Mouse (Mus musculus): ENCODE data around the gene Mypop.

Mypop gene

DNA sequence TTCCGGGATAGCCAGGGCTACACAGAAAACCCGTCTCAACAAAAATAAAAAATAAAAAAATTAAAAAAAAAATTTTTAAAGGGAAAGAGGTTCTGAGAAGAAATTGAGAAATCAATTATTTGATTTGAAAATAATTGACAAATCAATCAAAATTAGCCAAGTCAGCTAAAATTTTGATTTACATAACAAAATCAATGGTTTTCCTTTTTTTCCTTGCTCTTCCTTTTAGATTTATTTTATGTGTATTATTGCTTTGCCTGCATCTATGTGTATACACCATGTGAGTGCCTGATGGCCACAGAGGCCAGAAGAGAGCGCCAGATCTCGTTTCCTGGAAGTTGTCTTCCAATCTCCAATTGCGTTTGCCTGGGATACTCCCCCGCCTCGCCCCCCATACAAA, 26.9 kb downstream of the Mypop start:
- in situ Hi-C loops (cut with MseI, MboI): no loop called here

DNA sequence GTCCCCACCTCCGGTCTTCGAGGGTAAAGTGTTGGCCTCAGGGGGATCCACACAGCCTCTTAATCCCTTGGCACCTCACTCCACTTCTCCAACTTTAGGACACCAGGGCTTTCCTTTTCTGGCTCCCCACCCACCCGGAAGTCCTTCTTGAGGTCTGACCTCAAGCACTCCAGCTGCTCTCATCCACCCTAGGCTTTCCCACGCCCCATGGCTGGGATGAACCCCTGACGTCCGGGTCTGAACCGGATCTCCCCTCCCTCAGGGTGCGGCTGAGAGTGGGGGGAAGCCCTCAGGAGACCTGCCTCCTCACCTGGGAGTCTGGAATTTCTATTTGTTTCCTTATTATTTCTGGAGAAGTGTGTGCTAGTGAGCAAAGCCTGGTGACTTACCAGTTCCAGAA, 30.0 kb downstream of the Mypop start:
- in situ Hi-C loops (cut with MseI, MboI): no loop called here

DNA sequence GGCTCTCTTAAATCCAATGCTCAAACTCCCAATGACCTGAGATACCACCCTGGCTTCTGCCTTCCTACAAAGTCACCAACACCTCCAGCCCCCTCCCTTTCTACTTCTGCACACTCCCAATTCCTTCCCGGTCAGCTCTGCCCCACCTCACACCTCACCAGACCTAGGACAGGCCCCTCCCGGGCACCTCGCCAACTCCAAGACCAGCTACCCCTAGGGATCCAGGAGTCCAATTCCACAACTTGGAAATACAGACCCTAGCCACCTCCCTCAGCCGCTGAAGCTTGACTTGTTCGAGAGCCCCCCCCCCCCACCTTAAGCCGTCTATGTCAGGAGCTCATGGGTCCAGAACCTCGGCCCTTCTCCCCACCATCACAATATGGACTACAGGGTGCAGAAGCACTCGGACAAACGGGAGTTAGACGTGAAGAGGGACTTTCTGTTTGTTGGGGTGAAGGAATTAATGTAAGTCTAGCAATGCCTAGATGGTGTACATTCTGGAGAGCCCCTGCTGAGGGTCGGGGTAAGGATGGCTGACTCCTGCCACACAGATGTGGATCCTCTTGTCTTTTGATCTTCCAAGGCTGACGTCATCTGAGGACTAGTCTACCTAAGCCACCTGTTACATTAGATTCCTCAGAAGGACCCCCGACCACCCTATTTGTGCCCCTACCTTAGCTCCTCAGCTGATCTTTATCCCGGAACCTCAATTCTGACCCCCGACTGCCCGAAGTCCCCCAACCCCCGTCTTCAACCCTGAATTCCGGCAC, 31.3 kb downstream of the Mypop start:
- in situ Hi-C loops (cut with MseI, MboI): no loop called here

DNA sequence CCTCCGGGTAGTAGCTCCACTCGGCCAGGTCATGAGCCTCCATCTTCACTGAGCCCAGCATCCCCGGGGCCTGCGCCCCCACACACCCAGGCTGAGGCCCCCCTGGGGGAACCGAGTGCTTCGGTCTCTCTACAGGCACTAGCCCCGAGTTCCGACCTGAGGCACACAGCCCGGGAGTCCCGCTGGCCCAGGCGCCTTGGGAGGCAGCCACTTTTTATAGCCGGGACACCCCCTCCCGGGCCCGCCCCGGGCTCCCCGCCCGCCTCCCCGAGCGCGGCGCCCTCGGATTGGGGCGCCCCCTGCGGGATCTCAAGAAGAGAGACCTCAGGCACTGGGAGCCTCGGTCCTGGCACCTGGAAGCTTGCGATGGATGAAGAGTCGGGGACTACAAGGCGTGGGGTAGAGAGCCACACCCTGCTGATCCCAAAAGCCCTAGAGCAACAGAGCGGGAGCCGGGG, 32.3 kb downstream of the Mypop start, which contains the start of gene Foxa3:
Foxa3 (minus strand) TSS at position 182 of the 458 bp plus-strand sequence.
- in situ Hi-C loops (cut with MseI, MboI): no loop called here

DNA sequence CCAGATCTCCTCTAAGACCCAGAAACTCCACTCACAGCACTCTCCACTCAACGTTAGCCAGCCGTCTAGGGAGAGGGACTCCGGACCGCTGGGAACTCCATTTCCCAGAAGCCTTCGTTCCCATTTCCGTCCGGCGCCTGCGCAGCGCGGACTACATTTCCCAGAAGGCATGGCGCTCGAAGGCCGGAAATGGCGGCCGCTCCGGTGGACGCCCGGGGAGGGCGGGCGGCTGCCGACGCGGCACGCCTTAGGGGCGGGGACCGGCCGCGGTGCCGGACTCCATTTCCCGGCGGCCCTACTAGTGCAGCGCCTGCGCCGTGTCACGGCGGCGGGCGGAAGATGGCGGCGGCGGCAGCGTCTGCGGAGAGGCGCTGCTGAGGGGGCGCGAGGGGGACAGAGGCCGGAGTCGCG, 33.1 kb downstream of the Mypop start, which contains the start of gene Sympk:
Sympk (plus strand) TSS at position 282 of the 411 bp plus-strand sequence.
- in situ Hi-C loops (cut with MseI, MboI): no loop called here

DNA sequence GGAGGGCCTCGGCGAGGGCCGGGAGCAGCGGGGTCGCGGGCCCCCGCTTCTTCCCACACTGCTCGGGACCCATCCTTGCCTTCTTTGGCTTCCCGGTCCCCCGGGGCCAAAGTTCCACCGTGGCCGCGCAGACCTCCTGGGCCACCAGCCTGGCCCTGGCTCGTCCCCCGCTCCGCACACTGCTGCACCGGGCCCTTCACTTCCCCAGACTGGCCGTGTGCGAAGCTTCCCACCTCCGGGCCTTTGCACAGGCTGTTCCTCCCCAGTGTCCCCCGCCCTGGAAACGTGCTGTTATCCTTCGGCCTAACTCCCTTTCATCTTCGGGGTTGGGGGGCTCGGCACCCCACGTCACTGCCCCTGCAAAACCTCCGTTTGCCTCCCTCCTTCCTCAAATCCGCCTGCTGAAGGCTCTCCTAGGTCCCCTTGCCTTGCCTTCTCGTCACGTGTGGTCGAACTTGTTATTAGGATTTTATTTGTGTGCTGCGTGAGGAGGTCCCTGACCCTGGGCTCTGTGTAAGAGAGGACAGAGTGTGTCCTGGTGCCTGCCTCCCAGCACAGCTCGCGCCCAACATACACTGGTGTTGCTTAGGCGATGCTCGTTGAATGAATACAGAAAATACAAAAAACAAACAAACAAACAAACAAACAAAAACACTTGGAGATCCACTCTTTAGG, 33.7 kb downstream of the Mypop start:
- in situ Hi-C loops (cut with MseI, MboI): no loop called here

DNA sequence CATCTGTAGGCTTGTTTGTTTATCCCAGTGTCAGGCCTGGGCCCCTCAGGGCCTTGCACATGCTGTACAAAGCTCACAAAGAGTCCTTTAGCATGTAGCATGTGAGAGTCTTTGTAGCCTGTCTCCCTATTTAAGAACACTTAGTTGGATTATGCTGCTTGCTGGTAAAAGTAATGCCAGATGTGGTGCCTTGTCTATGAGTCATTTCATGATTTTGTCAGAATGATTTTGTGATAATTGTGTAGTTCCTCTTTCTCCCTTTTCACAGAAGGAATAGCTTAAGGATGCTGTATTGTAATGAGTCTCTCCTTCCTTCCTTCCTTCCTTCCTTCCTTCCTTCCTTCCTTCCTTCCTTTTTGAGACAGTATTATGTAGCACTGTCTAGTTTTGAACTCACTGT, 37.0 kb downstream of the Mypop start:
- in situ Hi-C loops (cut with MseI, MboI): no loop called here

DNA sequence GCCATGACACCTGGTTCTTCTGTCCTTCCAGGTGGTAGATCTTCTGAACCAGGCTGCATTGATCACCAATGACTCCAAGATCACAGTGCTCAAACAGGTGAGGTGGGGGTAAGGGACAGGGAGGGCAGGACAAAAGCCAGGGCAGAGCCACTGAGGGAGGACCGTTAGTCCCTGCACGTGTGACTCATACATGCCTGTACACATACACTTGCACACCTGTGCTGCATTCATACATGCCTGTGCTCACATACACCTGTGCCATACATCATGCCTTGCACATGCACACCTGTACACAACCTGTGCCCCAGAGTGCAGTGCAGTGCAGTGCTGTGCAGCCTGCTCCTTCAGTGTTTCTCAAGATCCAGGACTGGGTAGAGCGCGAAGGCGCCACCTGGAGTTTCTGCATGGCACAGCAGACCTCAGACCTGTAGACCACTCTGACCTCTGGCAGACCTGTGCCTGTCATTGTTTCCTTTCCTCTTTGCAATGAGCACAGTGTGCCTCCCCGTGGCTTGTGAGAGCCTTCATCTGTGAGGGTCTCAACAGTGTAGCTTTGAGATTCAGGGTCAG, 38.1 kb downstream of the Mypop start:
- in situ Hi-C loops (cut with MseI, MboI): no loop called here

DNA sequence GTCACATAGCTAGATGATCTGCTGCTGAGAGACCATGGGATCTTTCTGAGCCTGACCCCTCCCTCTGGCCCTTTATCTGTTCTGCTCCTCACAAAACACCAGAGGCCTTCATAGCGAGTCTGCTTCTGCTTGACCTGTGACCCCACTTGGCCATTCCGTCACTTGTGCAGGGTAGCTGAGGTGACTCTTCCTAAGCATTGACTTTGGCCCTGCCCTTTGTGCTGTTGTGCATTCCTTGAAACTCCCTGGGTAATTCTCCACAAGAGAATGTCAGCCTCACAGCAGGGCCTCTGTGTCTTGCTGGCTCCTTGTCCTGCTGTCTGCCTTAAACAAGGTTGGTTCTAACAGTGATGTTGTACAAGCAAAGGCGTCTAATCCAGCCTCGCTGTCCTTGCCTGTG, 40.6 kb downstream of the Mypop start:
- in situ Hi-C loops (cut with MseI, MboI): no loop called here

DNA sequence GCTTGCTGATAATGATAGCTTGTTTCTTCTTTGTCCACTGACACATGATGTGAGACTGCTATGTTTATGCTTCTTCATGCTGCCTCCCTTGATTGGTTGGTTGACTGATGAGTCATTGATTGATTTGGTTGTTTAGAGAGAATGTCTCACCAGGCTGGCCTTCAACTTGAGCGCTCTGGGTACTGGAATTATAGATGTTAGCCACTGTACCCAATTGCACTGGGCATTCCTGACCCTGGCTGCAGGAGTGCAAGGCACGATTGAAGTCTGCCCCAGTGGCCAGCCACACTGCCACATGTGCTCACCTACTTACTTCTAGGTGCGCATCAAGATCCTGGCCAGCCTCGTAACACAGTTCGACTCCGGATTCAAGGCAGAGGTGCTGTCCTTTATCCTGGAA, 53.6 kb downstream of the Mypop start:
- in situ Hi-C loops (cut with MseI, MboI): no loop called here

DNA sequence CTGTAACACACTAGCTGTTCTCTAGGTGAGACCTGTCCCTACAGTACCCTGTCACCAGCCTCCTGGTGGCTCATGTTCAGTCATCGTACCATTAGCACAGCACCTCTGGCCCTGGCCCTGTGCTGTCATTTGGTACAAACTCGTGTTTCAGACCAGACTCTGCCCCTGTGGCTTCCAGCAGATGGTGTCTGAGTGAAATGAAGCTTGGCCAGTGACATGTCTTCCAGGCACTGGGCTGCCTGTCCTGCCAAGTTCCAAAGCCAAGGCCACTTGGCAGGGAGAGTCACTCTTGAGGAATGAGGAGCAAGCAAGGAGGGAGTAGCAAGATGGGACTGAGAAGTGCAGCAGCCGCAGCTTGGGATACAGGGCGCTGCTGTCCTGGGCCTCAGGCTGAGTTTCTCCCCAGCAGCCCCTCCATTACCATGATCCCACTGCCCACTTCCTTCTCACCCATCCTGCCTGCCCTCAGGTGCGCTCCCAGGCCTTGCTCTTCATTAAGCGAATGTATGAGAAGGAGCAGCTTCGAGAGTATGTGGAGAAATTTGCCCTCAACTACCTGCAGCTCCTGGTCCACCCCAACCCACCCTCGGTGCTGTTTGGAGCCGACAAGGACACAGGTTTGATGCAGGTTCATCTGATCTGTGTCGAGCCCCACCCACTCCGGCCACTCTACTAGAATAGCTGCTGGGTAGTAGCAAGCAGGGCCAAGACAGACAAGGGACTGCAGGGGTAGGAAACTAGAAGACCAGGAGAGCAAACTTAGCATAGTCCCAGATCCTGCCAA, 55.4 kb downstream of the Mypop start:
- in situ Hi-C loops (cut with MseI, MboI): no loop called here

DNA sequence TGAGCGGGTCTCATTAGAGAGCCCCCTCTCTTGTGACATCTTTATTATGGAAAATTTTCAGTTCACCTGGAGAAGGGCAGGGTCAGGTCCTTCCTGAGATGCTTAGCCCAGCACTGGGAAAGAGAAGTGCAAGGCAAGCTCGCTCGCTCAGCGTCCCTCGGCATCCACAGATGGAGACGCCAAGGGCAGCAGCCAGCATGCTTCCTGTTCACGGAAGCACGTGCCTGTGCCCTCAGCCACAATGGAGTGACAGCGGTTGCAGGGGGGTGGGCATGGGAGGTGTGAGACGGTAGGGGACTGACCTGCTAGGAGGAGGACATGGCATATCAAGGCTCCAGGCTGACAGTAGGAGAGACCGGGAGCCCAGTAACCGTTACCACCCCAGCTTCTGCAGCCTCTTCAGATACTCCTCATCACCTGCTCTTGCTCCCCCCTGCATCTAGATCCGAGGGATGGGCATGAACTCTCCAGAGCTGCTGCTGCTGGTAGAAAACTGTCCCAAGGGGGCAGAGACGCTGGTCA, 57.0 kb downstream of the Mypop start:
- in situ Hi-C loops (cut with MseI, MboI): no loop called here

DNA sequence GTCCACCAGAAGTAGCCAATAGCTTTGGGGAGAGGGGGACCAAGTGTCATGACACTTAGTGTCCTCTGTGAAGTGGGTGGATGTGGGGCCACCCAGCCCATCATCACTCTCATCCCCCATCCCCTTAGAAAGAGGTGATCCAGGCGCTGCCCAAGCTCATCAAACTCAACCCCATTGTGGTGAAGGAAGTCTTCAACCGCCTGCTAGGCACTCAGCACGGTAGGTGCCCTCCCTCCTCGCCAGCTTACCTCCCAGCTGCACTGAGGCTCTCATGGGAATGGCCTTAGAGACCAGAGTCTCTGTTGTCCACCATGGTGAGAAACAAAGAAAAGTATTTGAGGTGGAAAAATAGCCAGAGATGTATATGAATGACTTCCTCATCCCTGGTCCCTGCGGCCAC, 58.2 kb downstream of the Mypop start:
- in situ Hi-C loops (cut with MseI, MboI): no loop called here

DNA sequence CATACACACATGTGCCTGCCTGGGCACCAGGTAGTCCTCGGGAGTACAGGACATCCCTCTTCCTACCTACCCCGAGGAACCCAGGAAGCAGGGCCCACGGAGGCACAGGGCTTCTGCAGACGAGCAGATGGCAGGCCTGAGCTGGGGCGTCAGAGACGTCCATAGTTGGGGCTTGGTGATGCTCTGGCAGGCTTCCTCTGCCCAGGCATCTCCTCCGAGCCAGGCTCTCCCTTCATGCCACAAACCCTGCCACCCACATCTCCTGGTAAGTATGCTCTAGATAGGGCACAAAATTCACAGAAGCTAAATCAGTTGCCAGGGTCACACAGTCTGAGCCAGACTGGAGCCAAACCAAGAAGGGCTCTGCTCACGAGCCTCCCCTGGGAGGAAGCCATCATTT, 59.1 kb downstream of the Mypop start:
- in situ Hi-C loops (cut with MseI, MboI): no loop called here

DNA sequence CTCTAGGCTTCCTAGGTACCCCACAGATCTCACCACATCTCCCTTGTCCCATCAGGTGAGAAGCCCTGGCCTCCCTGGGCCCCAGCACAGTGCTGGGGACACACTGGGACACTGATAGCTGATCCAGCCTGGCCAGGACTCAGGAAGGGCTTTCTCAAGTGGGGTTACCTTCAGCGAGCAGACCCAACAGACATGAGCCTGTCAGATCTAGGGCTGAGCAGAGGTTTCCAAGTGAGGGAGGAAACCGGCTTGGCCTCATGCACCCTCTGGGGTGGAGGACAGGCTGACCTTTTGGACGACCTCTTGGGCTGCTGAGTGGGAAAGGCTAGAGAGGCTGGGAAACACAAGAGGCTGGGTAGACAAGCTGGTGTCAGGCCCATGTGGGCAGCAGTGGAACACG, 60.1 kb downstream of the Mypop start:
- in situ Hi-C loops (cut with MseI, MboI): no loop called here
